Mouse (Mus musculus) 3134 (cell line): ENCODE data around the gene Tipin.
"Not testable (repeated sequence)": the region's sequence is repeated elsewhere in the genome, so short reads cannot be mapped to it uniquely, and the experiment has no call there.

Source experiments
- DNase-seq: peaks from one replicate; pipeline ENCODE4 v3.0.0-alpha.2; 2011; ENCODE audit warnings: low spot score; ENCODE audit not compliant: insufficient read length; ENCODE audit errors: extremely low read depth

The Tipin gene

DNA sequence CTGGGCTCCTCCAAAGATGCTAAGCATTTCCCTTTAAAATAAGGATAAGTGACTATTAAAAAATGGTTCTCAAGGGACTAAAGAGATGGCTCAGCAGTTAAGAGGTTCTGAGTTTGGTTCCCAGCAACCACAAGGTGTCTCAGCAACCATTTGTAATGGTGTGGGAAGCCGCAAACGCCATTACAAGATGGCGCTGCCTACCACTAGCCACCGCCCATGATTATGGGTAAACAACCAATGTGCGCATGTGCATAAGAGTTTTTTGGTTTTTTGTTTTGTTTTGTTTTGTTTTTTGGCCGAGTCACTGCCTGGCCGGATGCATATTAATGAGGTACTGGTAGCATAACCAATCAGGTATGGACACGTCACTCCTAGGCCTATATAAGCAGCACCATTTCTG, 12.5 kb upstream of the Tipin start:
- not testable (repeated sequence) for DNase-seq

DNA sequence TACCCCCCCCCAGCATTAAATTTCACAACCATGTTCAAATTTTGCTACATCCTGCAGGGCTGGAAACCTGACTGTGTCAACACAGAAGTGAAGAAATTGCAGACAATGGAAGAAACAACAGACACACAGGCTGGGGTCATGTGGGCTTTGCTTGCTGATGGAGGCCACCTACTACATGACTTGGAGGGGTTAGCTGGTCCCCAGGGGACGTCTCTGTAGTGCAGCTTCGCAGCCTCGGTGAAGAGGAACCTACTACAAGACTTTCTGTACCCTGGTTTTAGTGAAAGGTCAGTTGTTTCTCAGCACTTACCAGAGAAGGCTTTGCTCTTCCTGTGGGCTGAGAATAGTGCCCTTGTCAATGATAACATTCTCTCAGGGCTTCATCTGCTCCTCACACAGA, 10.1 kb upstream of the Tipin start:
- no peak for DNase-seq

DNA sequence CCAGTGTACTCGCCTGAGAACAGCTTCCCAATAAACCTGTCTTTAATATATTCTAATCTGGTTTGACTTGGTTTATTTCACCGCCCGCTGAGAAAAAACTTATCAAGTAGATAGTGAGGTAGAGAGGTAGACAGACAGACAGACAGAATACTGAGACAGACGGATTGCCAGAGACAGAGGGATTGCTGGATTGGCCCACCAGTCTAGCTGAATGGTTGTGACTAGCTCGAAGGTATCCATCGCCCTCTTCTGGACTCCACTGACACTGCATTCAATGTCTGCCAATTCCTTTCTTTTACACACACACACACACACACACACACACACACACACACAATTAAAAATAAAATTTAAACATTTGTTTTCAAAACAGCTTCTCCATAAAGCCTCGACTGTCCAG, 8.8 kb upstream of the Tipin start:
- peak; percentile 20 for DNase-seq

DNA sequence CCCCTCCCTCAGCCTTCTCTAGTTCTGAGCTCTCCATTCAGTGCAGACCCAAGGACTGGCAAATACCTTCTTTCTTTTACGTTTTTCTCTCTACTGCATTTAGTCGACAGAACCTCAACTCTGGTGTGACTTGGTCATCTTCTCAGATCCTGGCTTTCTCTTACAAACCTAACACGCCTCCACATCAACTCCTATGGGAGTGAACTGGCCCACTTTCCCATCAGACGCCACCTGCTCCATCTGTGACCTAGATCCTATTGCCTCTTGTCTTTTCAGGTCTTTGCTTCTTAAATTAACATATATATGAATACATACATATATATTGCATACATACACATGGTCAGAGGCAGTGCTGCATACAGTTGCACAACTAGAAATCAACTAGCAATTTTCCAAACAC, 7.6 kb upstream of the Tipin start:
- no peak for DNase-seq

DNA sequence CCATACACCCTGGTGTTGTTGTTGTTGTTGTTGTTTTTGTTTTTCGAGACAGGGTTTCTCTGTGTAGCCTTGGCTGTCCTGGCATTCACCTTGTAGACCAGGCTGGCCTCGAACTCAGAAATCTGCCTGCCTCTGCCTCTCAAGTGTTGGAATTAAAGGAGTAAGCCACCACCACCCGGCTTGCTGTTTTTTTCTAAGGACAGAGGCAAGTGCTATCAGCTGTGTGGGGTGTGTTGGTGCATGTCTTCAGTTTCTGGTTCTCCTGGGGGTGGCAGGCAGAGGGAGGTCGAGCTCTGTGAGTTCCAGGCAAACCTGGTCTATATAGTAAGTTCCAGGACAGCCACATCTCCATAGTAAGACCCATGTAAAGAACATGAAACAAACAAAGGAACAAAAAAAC, 7.1 kb upstream of the Tipin start:
- DNase-seq = no peak

DNA sequence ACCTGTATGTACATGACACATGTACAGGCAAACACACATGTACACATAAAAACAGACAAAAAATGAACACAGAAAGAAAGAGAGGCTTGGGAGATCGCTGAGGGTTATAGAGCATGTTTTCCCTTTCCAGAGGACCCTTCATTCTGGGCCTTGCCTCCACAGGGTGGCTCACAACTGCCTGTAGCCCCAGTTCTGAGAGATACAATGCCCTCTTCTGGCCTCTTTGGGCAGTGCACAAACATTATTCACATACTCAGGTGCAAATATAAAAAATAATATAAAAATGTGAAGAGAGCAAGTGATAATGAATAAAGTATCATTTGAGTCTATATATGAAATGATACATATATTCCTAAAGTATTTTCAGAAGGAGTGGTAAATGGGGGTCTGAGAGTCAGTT, 6.5 kb upstream of the Tipin start:
- no peak for DNase-seq

DNA sequence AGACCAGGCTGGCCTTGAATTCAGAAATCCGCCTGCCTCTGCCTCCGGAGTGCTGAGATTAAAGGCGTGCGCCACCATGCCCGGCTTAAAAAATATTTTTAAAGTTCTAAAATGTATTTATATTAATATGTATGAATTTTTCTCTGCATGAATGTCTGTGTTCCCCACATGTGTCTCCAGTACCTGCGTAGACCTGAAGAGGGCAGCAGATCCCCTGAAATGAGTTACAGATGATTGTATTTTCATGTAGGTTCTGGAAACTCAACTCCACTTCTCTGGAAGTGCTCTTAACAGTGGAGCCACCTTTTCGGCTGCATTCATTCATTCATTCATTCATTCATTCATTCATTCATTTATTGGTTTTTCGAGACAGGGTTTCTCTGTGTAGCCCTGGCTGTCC, 3.7 kb upstream of the Tipin start:
- DNase-seq = peak; percentile 19

DNA sequence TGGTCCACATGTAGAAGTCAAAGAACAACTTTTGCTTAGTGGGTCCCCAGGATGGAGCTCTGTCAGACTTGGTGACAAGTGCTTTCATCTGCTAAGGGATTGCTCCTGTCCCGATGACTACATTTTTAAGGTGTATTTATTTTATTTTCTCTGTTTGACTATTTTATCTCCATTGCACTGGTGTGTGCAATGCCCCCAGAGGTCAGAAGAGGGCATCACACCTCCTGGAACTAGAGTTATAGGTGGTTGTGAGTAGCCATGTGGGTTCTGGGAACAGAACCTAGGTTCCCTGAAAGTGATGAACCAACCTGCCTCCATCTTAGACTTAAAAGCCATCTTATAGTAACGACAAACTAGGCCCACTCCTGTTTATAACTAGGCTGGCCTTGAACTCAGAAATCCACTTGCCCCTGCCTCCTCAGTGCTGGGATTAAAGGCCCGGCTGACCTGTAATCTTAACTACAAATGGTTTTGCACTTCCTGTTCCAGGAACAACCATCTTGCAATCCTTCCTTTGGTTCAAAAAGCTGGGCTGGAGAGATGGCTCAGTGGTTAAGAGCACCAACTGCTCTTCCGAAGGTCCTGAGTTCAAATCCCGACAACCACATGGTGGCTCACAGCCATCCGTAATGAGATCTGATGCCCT, 2.6 kb upstream of the Tipin start:
- no peak for DNase-seq

DNA sequence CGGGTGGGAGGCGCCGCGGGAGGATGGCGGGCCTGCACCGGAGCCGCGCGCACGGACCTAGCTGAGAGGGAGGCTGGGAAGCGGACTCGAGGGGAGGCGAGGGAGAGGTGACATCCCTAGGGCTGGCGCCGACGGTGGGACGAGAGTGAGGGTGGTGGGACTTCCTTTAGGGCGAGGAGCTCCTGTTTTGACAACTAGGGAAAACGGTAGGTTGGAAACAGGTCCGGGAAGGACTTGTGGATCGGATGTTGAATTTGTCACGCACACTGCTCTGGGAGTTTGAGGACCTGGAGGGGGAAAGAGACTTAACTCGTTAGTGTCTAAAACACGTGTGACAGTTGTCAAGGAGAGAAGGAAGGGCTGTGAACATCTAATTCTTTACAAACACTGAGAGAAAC, 399 bp downstream of the Tipin start:
- no peak for DNase-seq

DNA sequence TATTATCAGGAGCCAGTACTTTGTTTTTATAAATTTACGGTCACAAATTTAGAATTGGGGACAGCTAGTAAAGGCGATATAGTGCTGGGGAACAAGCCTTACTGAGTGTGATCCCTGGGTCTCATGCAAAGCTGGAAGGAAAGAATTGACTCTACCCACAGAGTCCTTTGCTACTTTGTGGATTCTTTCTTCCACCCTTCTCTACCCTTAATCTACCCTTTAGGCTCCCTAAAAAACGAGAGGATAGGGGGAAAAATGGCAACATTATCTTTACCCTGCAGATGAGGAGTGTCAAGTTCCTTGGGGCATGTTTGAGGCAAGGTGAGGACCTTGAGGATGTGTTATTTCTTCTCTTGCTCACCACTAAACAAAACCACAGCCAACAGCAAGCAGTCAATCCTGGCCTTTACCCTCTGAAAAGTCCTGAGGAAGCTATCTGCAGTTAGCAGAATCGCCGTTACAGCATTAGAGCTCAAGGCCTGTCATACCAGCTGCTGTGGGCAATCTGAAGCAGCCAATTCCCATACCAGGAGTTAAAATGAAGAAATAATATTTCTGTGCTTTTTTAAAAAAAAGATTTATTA, 1.1 kb downstream of the Tipin start:
- no peak for DNase-seq

DNA sequence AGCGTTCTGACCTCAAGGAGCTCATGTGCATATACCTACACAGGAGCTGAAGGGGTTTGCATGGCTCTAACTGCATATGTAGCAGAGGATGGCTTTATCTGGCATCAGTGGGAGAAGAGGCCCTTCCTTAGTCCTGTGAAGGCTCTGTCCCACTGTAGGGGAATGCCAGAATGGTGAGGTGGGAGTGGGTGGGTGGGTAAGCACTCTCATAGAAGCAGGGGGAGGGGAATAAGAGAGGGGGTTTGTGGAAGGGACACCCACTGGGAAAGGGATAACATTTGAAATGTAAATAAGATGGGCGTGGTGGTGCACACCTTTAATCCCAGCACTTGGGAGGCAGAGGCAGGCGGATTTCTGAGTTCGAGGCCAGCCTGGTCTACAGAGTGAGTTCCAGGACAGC, 21.7 kb downstream of the Tipin start:
- DNase-seq = not testable (repeated sequence)

DNA sequence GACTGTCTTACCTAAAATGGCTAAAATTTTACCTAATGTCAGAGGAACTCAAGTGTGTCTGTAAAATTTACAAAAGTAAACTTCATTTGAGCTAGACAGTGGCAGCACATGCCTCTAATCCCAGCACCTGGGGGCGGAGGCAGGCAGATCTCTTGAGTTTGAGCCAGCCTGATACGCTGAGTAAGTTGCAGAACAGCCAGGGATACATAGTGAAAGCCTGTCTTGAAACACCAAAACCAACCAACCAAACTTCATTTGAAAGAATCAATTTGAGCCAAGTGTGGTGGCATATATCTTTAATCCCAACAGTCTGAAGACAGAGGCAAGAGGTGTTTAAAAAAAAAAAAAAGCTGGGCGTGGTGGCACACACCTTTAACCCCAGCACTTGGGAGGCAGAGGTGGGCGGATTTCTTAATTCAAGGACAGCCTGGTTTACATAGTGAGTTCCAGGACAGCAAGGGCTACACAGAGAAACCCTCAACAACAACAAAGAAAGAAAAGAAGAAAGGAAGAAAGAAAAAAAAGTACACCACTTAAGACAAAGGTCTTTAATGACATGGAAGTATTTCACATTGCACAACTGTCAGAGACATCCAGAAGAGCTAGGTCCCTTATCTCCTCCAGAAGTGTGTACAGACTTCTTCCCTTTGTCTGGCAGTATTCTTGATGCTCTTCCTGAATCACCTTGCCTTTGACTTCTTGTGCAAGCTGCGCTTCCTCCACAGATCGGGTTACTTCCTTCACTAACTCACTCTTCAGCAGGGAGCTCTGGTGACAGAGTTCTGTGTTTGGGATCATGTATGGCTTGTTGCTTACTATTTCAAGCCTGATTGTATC, 25.3 kb downstream of the Tipin start:
- DNase-seq = no peak

DNA sequence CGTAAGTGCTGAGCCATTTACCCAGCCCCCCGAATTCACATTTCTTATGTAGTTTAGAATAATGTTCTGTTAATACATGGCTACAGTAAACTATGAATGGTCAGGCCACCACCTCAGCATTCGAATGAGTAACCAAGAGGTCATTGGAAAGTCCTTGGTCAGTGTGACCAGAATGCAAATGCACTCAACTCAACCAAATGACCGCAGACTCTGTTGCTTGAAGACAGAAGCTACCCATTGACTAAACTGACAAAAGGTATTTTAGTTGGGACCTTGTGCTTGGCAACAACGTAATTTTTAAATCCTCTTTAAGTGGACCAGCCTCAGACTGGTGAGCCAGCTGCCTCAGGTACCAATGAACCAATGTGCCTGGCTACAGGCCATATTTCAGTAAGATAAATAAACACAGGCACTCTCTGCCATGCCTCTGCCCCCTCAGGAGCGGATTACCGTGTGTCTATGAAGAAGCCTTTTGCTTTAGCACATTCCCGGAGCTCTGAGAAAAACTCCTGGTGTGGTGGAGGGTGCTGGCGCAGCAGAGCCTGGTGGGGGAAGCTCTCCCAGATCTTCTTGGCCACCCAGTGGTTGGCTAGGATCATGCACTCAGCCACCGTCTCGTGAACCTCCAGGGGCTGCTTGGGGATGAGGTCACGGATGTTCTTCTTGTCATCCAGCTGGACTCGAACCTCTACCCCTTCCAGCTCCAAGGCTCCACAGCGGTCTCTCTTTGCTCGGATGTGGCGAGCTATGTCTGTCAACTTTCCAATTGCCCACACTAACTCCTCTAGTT, 29.8 kb downstream of the Tipin start:
- DNase-seq = no peak

DNA sequence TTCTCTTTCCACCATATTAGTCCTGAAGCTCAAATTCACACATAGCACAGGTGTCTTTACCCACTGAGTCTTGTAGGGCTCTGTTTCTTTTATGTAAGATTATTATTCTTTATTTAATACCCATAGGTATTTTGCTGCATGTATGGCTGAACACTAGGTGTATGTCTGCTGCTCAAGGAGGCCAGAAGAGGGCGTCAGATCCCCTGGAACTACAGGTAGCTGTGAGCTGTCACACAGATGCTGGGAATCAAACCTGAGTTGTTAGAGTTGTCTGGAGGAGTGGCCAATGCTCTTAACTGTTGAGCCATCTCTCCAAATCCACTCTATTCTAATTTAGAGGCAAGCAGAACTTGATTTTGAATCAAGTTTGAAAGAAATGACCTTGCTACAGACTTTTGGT, 30.7 kb downstream of the Tipin start:
- DNase-seq = no peak

DNA sequence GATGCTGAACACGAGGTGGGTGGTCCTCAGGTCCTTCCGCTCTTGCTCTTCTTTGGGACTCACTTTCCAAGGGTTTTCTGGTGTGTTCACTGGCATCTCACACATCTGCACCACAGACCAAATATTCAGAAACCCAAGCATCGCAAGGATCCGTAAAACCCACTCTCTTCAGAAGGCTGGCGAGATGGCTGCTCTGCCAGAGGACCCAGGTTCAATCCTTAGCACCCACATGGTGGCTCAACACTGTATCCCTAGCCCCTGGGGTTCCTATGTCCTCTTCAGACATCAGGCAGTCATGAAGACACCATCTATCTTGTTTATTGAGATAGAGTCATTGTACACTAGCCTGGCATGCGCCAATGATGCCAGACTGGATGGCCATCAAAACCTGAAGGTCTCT, 33.3 kb downstream of the Tipin start:
- DNase-seq = no peak

DNA sequence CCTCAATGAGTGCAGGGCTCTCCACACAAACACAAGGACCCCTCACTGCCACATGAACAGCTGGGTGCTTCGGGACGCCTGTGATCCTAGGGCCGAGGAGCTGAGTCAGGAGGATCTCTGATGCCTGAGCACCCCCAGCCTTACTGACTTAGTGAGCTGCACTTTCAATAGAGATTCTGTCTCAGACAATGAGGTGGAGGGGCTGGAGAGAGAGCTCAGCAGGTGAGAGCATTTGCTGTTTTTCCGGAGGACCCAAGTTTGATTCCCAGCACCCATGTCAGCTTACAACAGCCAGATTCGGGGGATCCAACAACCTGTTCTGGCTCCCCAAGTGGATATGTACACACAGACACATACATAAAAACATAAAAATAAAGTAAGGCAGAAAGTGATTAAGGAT, 35.6 kb downstream of the Tipin start:
- no peak for DNase-seq

DNA sequence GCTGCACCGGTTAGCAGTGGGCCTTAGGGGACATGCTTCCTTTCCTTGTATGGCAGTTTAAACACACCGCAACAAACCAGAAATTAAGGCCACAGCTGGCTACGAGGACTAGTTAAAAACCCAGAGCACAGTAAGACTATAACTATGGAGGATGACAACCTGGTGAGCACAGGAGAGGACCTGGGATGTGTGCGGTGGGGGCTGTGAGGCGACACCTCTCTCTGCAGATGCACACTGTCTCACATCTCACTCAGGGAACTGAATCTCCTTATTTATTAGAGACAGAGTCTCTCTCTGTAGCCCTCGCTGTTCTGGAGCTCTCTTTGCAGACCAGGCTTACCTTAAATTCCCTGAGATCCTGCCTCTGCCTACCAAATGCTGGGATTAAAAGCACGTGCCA, 42.6 kb downstream of the Tipin start:
- no peak for DNase-seq

DNA sequence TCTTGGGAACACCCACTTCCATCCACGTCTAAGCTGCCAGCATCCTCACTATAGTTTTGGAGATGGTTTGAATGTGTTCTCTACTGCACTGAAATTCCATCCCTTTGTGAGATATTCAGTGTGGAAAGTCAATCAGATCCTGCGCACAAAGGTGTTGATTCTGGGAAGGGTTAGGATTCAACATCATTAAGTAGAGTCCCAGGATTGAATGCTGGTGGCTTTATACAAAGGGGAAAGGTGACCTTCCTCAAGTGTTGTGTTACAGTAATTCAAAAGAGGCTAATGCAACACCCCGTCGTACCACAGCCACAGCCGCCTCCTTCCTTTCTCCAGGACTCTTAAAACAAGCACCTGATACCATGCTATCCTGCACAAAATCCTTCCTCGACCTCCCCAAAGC, 54.4 kb downstream of the Tipin start:
- DNase-seq = no peak

DNA sequence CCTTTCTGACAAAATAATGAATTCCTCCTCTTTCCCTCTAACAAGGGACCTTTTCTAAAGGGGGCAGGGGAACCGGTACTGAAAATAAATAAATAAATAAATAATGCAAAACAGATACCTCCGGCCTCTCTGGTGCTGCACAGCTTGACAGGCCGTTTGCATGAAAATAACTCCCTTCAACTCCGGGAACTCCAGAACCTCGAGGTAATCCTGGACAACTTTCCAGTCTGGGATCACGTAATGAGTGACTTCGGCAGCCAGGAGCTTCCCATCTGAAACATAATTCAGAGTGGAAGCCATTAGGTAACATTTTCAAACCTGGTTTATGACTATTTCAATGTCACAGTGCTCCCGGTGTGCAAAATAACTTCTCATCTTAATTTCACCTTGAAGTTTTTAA, 58.0 kb downstream of the Tipin start:
- no peak for DNase-seq

DNA sequence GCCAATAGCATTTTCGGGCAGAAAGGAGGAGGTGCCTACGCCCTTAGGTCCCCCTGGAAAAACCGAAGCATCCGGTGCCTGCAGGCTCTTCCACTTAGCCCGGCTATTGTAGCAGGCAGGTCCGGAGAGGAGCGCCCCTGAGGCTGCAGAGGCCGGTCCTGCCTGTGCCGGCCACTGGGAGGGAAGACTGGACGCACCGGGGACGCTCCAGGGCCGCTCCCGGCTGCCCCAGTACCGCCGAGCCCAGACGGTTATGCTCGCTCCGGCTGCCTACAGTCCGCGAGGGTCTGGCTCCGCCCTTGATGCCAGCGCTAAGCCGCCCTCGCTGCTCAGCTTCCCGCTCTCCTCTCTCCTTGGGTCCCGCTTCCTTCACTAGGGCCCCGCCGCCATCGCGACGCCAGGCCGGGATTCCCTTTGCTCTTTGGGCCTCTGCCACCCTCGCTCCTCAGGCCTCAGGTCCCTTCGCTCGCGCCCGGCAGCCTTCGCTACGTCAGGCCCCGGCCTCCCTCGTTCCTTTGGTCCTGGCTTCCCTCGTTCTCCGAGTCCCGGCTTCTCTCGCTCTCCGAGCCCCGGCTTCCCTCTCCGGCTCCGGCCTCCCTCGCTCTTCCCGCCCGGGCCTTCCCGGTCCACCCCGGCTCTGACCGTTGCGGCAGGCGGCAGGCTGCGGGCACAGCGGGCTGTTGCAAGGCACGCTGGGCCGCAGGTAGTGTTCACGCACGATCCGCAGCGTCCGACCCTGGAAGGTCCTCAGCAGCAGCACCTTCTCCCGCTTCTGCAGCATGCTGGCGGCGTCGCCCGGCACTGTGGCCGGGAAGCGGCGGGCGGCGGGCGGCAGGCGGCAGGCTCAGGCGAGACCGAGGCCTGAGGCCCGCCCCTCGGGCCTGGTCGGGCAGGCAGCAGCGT, 59.2 kb downstream of the Tipin start:
- peak; percentile 88 for DNase-seq

DNA sequence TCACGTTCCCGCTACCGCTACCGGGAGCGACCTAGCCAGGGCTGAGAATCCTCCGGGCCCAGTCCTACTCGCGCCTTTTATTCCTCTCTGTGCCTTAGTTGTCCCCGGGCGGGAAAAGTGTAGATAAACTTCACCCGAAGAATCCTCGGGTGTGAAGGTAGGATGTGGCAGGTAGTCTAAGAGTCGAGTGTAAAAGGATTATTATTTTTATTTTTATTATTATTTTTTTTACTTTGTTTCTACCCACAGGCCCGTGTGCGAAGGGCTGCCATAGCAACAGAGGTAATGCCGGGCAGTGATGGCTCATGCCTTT, 59.8 kb downstream of the Tipin start, which contains the start of gene Dis3l:
TSS of gene Dis3l (minus strand) at position 35 of the 313 bp plus-strand sequence.
- DNase-seq = no peak
